Mouse (Mus musculus): ENCODE data around the gene Snap25. TPM values are rescaled to one million over a fixed set of nuclear protein-coding genes. Genes with fewer than 3 reads are reported as not detected.

The Snap25 gene
- polyA plus RNA-seq, 1 experiment from 2014 or later, result 9.5 TPM

DNA sequence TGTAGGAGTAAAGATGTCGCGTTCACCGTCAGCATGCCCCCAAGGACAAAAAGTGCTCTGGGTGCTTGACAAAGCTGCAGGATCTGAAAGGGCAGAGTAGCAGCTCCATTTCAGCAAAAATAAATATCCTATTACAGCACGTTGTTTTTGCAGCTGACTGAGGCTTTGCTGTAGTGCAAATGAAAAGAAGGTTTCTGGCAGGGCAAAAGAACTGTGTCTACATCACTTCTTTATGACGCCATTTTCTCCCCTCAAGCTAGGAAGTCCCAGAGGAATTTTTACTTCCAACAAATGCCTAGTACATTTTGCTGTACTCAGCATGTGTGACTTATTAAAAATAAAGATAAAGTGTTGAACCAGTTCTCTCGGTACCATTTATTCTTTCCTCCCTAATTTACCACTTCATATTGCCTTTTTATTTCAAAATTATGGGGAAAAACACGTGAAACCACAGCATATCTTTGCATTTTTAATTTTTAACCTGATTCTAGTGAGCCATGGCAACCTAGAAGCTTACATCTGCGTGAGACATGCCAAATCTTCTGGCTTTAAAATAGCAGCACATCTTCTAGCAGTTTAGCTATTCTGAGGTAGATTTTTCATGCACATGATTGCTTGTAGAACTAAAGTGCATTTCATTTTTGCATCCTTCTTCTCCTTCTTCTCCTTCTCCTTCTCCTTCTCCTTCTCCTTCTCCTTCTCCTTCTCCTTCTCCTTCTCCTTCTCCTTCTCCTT is 94.9 kb downstream of the Snap25 start:
- DNase-seq (ENCODE audit: low spot score), result no peak
- no peak for ATAC-seq (replicated peaks; ENCODE audit: low FRiP score, low TSS enrichment, low read depth)
- Histone ChIP-seq H3K4me1 (replicated peaks; ENCODE audit: control insufficient read depth, insufficient read depth, low read length) (no peaks in the 10 kb centered on the region), H3K27ac (ENCODE audit: low read depth) (no peak overlapping the region), H3K4me3 (ENCODE audit: low read depth, low read length) (no peak overlapping the region), H3K9me3 (ENCODE audit: control insufficient read depth, low read length) (no peaks in the 10 kb centered on the region), H3K27me3 (replicated peaks; ENCODE audit: control insufficient read depth, insufficient read depth, low read length) (no peaks in the 10 kb centered on the region), H3K36me3 (ENCODE audit: control insufficient read depth, insufficient read depth, low read length) (no peaks in the 10 kb centered on the region), H3K4me2 (ENCODE audit: low read length) (no peak overlapping the region), H3K9ac (ENCODE audit: low read length) (no peak overlapping the region)
- WGBS, result 73% methylated on average over 8 of the region's 8 CpGs

DNA sequence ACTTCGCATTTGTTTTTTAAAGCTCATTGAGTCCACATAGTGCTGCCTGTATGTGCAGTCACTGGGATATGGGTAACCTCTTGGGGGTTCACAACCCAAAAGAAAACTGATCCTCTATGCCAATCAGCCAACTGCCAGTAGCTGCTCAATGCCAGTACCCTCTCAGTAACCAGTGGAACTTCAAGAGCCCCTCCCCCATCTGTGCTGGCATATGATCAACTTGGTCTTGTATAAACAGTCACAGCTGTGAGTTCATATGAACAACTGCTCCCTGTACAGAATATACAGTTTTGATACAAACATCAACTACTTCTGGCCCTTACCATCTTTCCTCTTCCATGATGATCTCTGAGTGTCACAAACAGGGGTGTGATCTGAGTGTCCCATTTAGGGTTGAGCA is 98.1 kb downstream of the Snap25 start:
- no peaks in the 10 kb centered on the region for H3K9me3 ChIP-seq (ENCODE audit: control insufficient read depth, low read length)
- H3K36me3 ChIP-seq (ENCODE audit: control insufficient read depth, insufficient read depth, low read length), result no peaks in the 10 kb centered on the region
- H3K9ac ChIP-seq (ENCODE audit: low read length), result no peak overlapping the region
- no peaks in the 10 kb centered on the region for H3K4me1 ChIP-seq (replicated peaks; ENCODE audit: control insufficient read depth, insufficient read depth, low read length)
- ATAC-seq (replicated peaks; ENCODE audit: low FRiP score, low TSS enrichment, low read depth) (no peak), DNase-seq (ENCODE audit: low spot score) (no peak)
- H3K27me3 ChIP-seq (replicated peaks; ENCODE audit: control insufficient read depth, insufficient read depth, low read length), result no peaks in the 10 kb centered on the region
- WGBS, result 95% methylated on average over 1 of the region's 1 CpGs
- H3K27ac ChIP-seq (ENCODE audit: low read depth), result no peak overlapping the region
- H3K4me2 ChIP-seq (ENCODE audit: low read length), result no peak overlapping the region
- no peak overlapping the region for H3K4me3 ChIP-seq (ENCODE audit: low read depth, low read length)

DNA sequence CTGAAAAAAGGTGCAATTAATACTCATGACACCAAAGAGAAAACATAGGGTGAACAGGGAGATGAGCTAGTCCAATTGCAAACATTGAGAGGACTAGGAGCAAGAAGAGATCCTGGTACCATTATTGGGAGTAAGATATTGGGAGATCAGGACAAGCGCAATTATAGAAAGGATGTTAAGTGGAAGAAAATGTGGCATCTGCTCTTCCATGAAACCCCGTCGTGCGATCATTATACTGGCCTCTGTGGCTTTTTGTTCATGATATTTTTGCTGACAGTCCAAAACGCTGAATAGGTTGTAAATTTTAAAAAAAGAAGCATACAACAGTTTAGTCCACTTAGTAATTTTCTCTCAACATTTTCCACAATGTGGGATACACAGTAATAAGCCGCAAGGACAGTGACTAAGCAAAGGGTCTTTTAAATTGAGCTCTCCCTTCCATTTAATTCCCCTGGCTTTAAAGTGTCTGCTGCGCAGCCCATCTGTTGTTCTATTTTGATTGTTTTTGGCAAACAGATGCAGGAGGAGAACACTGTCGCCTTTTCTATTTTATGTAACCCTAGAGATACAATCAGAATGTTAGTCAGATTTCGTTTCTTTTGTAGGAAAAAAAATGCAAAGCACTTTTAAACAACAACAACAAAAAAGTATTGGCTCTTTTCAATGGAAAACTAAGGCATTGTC is 103.6 kb downstream of the Snap25 start:
- DNase-seq (ENCODE audit: low spot score), result no peak
- H3K27me3 ChIP-seq (replicated peaks; ENCODE audit: control insufficient read depth, insufficient read depth, low read length), result no peaks in the 10 kb centered on the region
- no peaks in the 10 kb centered on the region for H3K36me3 ChIP-seq (ENCODE audit: control insufficient read depth, insufficient read depth, low read length)
- no peaks in the 10 kb centered on the region for H3K4me1 ChIP-seq (replicated peaks; ENCODE audit: control insufficient read depth, insufficient read depth, low read length)
- no peak for ATAC-seq (replicated peaks; ENCODE audit: low FRiP score, low TSS enrichment, low read depth)
- 88% methylated on average over 9 of the region's 9 CpGs for WGBS
- no peak overlapping the region for H3K27ac ChIP-seq (ENCODE audit: low read depth)
- H3K4me2 ChIP-seq (ENCODE audit: low read length), result no peak overlapping the region
- no peak overlapping the region for H3K9ac ChIP-seq (ENCODE audit: low read length)
- no peaks in the 10 kb centered on the region for H3K9me3 ChIP-seq (ENCODE audit: control insufficient read depth, low read length)
- H3K4me3 ChIP-seq (ENCODE audit: low read depth, low read length), result no peak overlapping the region

DNA sequence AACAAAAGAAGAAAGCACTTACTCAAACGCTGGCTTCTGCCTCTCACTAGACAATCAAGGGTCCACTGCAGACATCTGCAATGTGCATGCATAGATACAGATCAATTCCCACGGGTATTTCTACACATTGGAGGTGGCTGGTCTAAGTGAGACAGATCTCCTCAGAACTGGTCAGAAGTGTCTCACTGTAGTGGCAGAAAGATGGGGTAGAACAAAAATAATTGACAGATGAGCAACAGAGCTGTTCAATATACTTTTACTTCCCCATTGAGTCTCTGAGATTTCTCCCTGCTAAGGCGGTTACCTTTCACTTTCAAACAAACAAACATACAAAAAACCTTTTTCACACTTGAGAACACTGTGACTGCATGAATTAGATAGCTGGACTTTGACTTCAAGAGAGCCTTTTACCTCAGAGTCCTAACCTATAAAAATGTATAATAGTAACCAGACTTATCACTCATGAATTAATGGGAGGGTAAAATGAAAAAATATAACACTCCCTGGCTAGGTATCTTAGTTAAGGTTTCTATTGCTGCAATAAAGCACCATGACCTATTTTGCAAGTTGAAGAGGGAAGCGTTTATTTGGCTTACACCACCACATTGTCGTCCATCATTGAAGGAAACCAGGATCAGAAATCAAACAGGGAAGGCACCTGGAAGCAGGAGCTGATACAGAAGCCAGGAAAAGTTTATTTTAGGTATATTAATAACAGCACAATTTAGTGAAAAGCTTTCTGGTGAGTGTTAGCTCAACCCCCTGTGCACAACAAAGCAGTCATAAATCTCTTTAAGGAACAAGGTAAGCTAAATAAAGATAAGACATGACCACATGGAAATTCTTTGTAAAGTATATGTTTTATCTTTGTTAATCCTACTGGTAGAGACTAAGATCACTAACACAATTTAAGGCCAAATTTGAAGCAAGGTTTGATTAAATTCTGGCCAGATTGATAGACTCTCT is 110.8 kb downstream of the Snap25 start:
- ATAC-seq (replicated peaks; ENCODE audit: low FRiP score, low TSS enrichment, low read depth), result peak; percentile 40; the same call in 1 of the 2 replicates
- Histone ChIP-seq H3K4me2 (ENCODE audit: low read length) (no peak overlapping the region), H3K27me3 (replicated peaks; ENCODE audit: control insufficient read depth, insufficient read depth, low read length) (no peaks in the 10 kb centered on the region), H3K4me3 (ENCODE audit: low read depth, low read length) (no peak overlapping the region), H3K9ac (ENCODE audit: low read length) (no peak overlapping the region), H3K4me1 (replicated peaks; ENCODE audit: control insufficient read depth, insufficient read depth, low read length) (0 out of 2 replicates have a peak, but pooled peaks cover 4% of the 10 kb centered on the region), H3K27ac (ENCODE audit: low read depth) (no peak overlapping the region), H3K9me3 (ENCODE audit: control insufficient read depth, low read length) (no peaks in the 10 kb centered on the region), H3K36me3 (ENCODE audit: control insufficient read depth, insufficient read depth, low read length) (no peaks in the 10 kb centered on the region)
- 25% methylated on average over 5 of the region's 5 CpGs for WGBS
- no peak for DNase-seq (ENCODE audit: low spot score)

DNA sequence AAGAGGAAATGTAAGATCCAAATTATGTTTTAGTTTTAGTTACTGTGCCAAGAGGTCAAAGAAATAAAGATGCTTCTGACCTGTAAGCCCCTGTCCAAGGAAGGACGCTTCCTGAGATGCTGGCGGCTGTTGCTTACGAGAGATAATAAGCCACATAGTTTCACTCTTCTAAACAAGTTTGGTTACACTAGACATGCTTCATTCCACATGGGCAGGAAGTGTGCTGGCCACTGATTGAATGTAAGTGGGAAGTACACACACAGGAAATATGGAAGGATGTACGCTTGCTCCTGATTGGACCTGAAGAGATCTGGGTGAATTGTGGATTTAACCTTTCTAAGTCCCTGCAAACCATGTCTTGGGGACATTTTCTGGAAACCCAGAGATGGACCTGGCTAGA is 114.4 kb downstream of the Snap25 start:
- no peaks in the 10 kb centered on the region for H3K9me3 ChIP-seq (ENCODE audit: control insufficient read depth, low read length)
- no peaks in the 10 kb centered on the region for H3K36me3 ChIP-seq (ENCODE audit: control insufficient read depth, insufficient read depth, low read length)
- H3K4me2 ChIP-seq (ENCODE audit: low read length), result no peak overlapping the region
- no peak overlapping the region for H3K9ac ChIP-seq (ENCODE audit: low read length)
- WGBS, result 62% methylated on average over 4 of the region's 4 CpGs
- H3K27ac ChIP-seq (ENCODE audit: low read depth), result no peak overlapping the region
- H3K4me1 ChIP-seq (replicated peaks; ENCODE audit: control insufficient read depth, insufficient read depth, low read length), result 0 out of 2 replicates have a peak, but pooled peaks cover 4% of the 10 kb centered on the region
- no peak overlapping the region for H3K4me3 ChIP-seq (ENCODE audit: low read depth, low read length)
- no peak for DNase-seq (ENCODE audit: low spot score)
- no peak for ATAC-seq (replicated peaks; ENCODE audit: low FRiP score, low TSS enrichment, low read depth)
- no peaks in the 10 kb centered on the region for H3K27me3 ChIP-seq (replicated peaks; ENCODE audit: control insufficient read depth, insufficient read depth, low read length)

Other genes with a start within 250 kb of the Snap25 start
- 0.35 and 0.38 TPM in 2 replicates for gene Ankef1, start 211.5 kb upstream of the Snap25 start, polyA plus RNA-seq (2014; fragmentation: Nextera tagmentation; extraction: Ambion mirVana)
- 48.4 and 49.0 TPM in 2 replicates for gene AL731706.2, start 172.2 kb downstream of the Snap25 start, polyA plus RNA-seq (2014; fragmentation: Nextera tagmentation; extraction: Ambion mirVana)
- 5.8 and 6.1 TPM in 2 replicates for gene Slx4ip, start 177.8 kb downstream of the Snap25 start, polyA plus RNA-seq (2014; fragmentation: Nextera tagmentation; extraction: Ambion mirVana)
- gene AL731706.1, start 177.9 kb downstream of the Snap25 start, polyA plus RNA-seq (2014; fragmentation: Nextera tagmentation; extraction: Ambion mirVana), result 38.1 and 43.5 TPM in 2 replicates
- 15.5 and 16.2 TPM in 2 replicates for gene Mkks, start 177.9 kb downstream of the Snap25 start, polyA plus RNA-seq (2014; fragmentation: Nextera tagmentation; extraction: Ambion mirVana)